Mouse (Mus musculus) adrenal gland, postnatal 25 days (tissue): ENCODE measurements around the gene Cdc42bpb. TPM values are rescaled to one million over a fixed set of nuclear protein-coding genes. Genes with fewer than 3 reads are reported as not detected.

Experiments
- DNase-seq: peaks from one replicate; pipeline ENCODE4 v3.0.0; 2021; ENCODE audit warnings: mixed read lengths
- total RNA-seq: library from RNA; stranded (reverse); gene quantifications from 2 replicates; pipeline ENCODE4 v1.2.3, GENCODE M21; 2021

The Cdc42bpb gene
- total RNA-seq, 1 experiment from 2014 or later = 123 TPM

GRCm38 (mm10) chr12:111283573-111283972, 93.9 kb downstream of the Cdc42bpb start:
- DNase-seq = no peak

GRCm38 (mm10) chr12:111276371-111276770, 101.1 kb downstream of the Cdc42bpb start:
- no peak for DNase-seq

GRCm38 (mm10) chr12:111275150-111275841, 102.2 kb downstream of the Cdc42bpb start:
- peak; percentile 77 for DNase-seq

- no peak for DNase-seq
Measured at GRCm38 (mm10) chr12:111274447-111275149, 102.9 kb downstream of the Cdc42bpb start.

GRCm38 (mm10) chr12:111274006-111274405, 103.5 kb downstream of the Cdc42bpb start:
- DNase-seq = no peak

GRCm38 (mm10) chr12:111272420-111272819, 105.1 kb downstream of the Cdc42bpb start:
- peak; percentile 84 for DNase-seq

GRCm38 (mm10) chr12:111271966-111272365, 105.6 kb downstream of the Cdc42bpb start:
- no peak for DNase-seq

GRCm38 (mm10) chr12:111271406-111271805, 106.1 kb downstream of the Cdc42bpb start:
- no peak for DNase-seq

- DNase-seq = no peak
Measured at GRCm38 (mm10) chr12:111270629-111271277, 106.8 kb downstream of the Cdc42bpb start, which contains the start of gene Amn. Gene Amn (plus strand): TSS chr12:111271095.

GRCm38 (mm10) chr12:111267673-111268325, 109.7 kb downstream of the Cdc42bpb start:
- no peak for DNase-seq

GRCm38 (mm10) chr12:111266592-111266991, 110.9 kb downstream of the Cdc42bpb start:
- DNase-seq = no peak

GRCm38 (mm10) chr12:111265212-111265611, 112.3 kb downstream of the Cdc42bpb start:
- no peak for DNase-seq

GRCm38 (mm10) chr12:111263650-111264049, 113.9 kb downstream of the Cdc42bpb start:
- no peak for DNase-seq

- DNase-seq = no peak
Measured at GRCm38 (mm10) chr12:111251227-111251626, 126.3 kb downstream of the Cdc42bpb start.

- no peak for DNase-seq
Measured at GRCm38 (mm10) chr12:111250116-111250515, 127.4 kb downstream of the Cdc42bpb start.

- DNase-seq = no peak
Measured at GRCm38 (mm10) chr12:111249095-111249494, 128.4 kb downstream of the Cdc42bpb start.

GRCm38 (mm10) chr12:111246808-111247464, 130.6 kb downstream of the Cdc42bpb start:
- DNase-seq = no peak

GRCm38 (mm10) chr12:111245070-111245469, 132.4 kb downstream of the Cdc42bpb start:
- DNase-seq = no peak

GRCm38 (mm10) chr12:111243733-111244132, 133.8 kb downstream of the Cdc42bpb start:
- DNase-seq = no peak
